Mouse (Mus musculus): Measurements from ENCODE around the gene Npvf. TPM values are rescaled to one million over a fixed set of nuclear protein-coding genes. Genes with fewer than 3 reads are reported as not detected.
A peak's percentile ranks its signal among the peaks of the same experiment; 100 is the strongest.

The Npvf gene
- polyA plus RNA-seq, 1 experiment: not detected

- Histone ChIP-seq H3K27me3 (ENCODE audit: control insufficient read depth, insufficient read depth, low read length) (no peaks in the 10 kb centered on the region), H3K4me1 (ENCODE audit: control insufficient read depth, insufficient read depth, insufficient read length) (no peaks in the 10 kb centered on the region), H3K4me3 (ENCODE audit: extremely low read depth, insufficient read depth, insufficient read length) (no peak overlapping the region), H3K36me3 (ENCODE audit: control insufficient read depth, insufficient read depth, low read length) (no peaks in the 10 kb centered on the region), H3K27ac (ENCODE audit: insufficient read depth, low read length) (no peak overlapping the region)
- DNase-seq (ENCODE audit: low read depth in 1 of 2, low spot score in 2 of 2): peak in 1 of 2 experiments; percentile 9
- TF ChIP-seq POLR2A (IDR thresholded peaks at IDR 0.05; ENCODE audit: low read depth, low read length) (no peak), CTCF (IDR thresholded peaks at IDR 0.05; ENCODE audit: extremely low read depth, insufficient read depth, insufficient read length, insufficient replicate concordance) (peak; percentile 82; the same call in 1 of the 2 replicates)
- WGBS: 30% methylated on average over 8 of the region's 8 CpGs
Observed at GRCm38 (mm10) chr6:50678826-50679485, 24.7 kb upstream of the Npvf start.

- 91% methylated on average over 3 of the region's 3 CpGs for WGBS
- Histone ChIP-seq H3K27ac (ENCODE audit: insufficient read depth, low read length) (no peak overlapping the region), H3K4me3 (ENCODE audit: extremely low read depth, insufficient read depth, insufficient read length) (no peak overlapping the region), H3K36me3 (ENCODE audit: control insufficient read depth, insufficient read depth, low read length) (no peaks in the 10 kb centered on the region), H3K27me3 (ENCODE audit: control insufficient read depth, insufficient read depth, low read length) (no peaks in the 10 kb centered on the region), H3K4me1 (ENCODE audit: control insufficient read depth, insufficient read depth, insufficient read length) (no peaks in the 10 kb centered on the region)
- DNase-seq (ENCODE audit: low read depth in 1 of 2, low spot score in 2 of 2): no peak
- no peak for TF ChIP-seq POLR2A (IDR thresholded peaks at IDR 0.05; ENCODE audit: low read depth, low read length)
- no peak for TF ChIP-seq CTCF (IDR thresholded peaks at IDR 0.05; ENCODE audit: extremely low read depth, insufficient read depth, insufficient read length, insufficient replicate concordance)
Observed at GRCm38 (mm10) chr6:50671191-50671590, 17.0 kb upstream of the Npvf start.

DNA sequence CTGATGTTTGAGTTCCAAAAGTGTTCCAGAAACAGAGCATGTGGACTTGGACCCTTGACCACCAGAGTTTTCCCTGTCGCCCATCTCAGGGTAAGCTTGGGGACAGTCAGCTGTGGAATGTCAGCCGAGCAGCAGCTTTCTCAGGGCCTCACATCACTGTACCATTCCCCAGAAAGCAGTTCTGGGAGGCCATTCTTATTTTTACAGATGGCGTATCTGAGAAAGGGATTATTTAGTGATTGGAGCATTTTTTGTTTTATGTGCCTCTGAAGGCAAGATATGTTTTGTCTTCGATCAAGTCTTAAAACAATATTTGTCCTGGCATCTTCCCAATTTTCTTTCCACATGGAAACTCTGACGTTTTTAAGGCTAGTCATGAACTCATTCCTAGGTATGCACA is 12.7 kb upstream of the Npvf start:
- H3K4me1 ChIP-seq (ENCODE audit: control insufficient read depth, insufficient read depth, insufficient read length): no peaks in the 10 kb centered on the region
- 84% methylated on average over 5 of the region's 5 CpGs for WGBS
- DNase-seq (ENCODE audit: low read depth in 1 of 2, low spot score in 2 of 2): no peak
- H3K36me3 ChIP-seq (ENCODE audit: control insufficient read depth, insufficient read depth, low read length): no peaks in the 10 kb centered on the region
- no peaks in the 10 kb centered on the region for H3K27me3 ChIP-seq (ENCODE audit: control insufficient read depth, insufficient read depth, low read length)
- TF ChIP-seq CTCF (IDR thresholded peaks at IDR 0.05; ENCODE audit: extremely low read depth, insufficient read depth, insufficient read length, insufficient replicate concordance) (no peak), POLR2A (IDR thresholded peaks at IDR 0.05; ENCODE audit: low read depth, low read length) (no peak)
- H3K27ac ChIP-seq (ENCODE audit: insufficient read depth, low read length): no peak overlapping the region
- H3K4me3 ChIP-seq (ENCODE audit: extremely low read depth, insufficient read depth, insufficient read length): no peak overlapping the region

DNA sequence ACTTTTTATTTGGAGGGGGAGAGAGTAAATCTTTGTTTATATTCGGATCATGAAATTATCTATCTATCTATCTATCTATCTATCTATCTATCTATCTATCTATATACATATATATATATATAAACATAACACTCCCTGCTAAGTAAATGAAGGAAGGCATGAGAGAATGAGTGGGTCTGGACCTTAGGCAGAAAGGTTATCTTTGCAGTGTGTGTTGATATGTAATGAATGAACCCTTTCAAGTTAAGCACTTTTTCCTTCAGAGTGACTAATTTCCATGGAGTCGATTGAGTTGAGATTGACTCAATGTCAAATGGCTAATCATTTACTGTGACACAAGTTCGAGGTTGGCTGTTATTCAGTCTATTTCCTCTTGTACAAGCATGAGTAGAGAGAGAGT is 10.8 kb upstream of the Npvf start:
- no peak overlapping the region for H3K27ac ChIP-seq (ENCODE audit: insufficient read depth, low read length)
- WGBS: 78% methylated on average over 3 of the region's 3 CpGs
- DNase-seq (ENCODE audit: low read depth in 1 of 2, low spot score in 2 of 2): no peak
- no peak overlapping the region for H3K4me3 ChIP-seq (ENCODE audit: extremely low read depth, insufficient read depth, insufficient read length)
- H3K27me3 ChIP-seq (ENCODE audit: control insufficient read depth, insufficient read depth, low read length): no peaks in the 10 kb centered on the region
- TF ChIP-seq CTCF (IDR thresholded peaks at IDR 0.05; ENCODE audit: extremely low read depth, insufficient read depth, insufficient read length, insufficient replicate concordance) (no peak), POLR2A (IDR thresholded peaks at IDR 0.05; ENCODE audit: low read depth, low read length) (no peak)
- no peaks in the 10 kb centered on the region for H3K36me3 ChIP-seq (ENCODE audit: control insufficient read depth, insufficient read depth, low read length)
- H3K4me1 ChIP-seq (ENCODE audit: control insufficient read depth, insufficient read depth, insufficient read length): no peaks in the 10 kb centered on the region

DNA sequence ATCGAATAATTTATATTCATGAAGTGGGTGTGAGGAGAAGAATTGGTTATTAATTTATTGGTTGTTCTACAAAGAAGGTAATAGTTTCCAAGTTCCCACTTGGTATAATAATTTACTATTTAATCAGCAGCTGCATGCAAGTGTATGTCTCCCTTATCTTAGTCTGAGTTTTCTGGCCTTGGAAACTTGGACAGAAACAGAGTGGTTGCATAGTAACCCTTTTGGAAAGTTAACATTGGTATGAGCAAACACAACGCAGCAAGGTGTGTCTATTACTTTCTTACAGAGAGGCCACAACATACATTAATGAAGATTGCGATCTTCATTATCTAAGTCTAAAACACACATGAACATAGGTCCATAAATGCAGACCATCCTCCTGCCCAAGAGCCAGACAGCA is 10.0 kb upstream of the Npvf start:
- Histone ChIP-seq H3K4me3 (ENCODE audit: extremely low read depth, insufficient read depth, insufficient read length) (no peak overlapping the region), H3K27me3 (ENCODE audit: control insufficient read depth, insufficient read depth, low read length) (no peaks in the 10 kb centered on the region), H3K36me3 (ENCODE audit: control insufficient read depth, insufficient read depth, low read length) (no peaks in the 10 kb centered on the region), H3K4me1 (ENCODE audit: control insufficient read depth, insufficient read depth, insufficient read length) (no peaks in the 10 kb centered on the region), H3K27ac (ENCODE audit: insufficient read depth, low read length) (no peak overlapping the region)
- WGBS: 88% methylated on average over 3 of the region's 3 CpGs
- no peak for TF ChIP-seq CTCF (IDR thresholded peaks at IDR 0.05; ENCODE audit: extremely low read depth, insufficient read depth, insufficient read length, insufficient replicate concordance)
- no peak for TF ChIP-seq POLR2A (IDR thresholded peaks at IDR 0.05; ENCODE audit: low read depth, low read length)
- no peak for DNase-seq (ENCODE audit: low read depth in 1 of 2, low spot score in 2 of 2)

DNA sequence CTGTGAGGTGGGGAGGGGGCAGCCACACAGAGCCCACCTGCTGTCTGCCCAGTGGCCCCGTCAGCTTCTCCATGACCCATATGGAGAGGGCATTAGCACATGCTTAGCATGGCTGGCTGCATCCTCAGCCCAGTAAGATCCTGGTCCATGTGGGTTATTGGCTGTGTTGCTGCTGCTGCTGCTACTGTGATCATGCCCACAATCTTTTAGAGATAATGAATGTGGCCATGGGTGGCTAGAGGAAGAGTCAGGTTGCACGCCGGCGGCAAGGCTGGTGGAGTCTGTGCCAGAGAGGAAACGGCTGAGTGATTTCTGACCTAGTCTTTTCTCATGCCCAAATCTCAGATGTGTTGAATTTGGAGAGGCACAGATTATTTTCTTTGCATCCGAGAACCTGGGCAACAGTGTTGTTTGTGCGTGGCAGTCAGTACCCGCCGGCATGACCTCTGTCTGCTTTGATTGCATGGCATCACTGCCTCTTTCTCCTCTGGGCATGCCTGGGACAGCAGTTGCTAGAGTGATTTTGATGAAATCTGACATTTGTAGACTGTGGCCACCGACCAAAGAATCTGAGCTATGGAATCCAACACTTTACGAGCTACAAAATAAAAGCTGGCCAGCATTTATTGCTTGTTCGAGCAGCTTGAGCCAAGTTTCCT is 8.8 kb upstream of the Npvf start:
- WGBS: 76% methylated on average over 12 of the region's 12 CpGs
- no peak overlapping the region for H3K4me3 ChIP-seq (ENCODE audit: extremely low read depth, insufficient read depth, insufficient read length)

GRCm38 (mm10) chr6:50661729-50662128 is 7.5 kb upstream of the Npvf start:
- TF ChIP-seq CTCF (IDR thresholded peaks at IDR 0.05; ENCODE audit: extremely low read depth, insufficient read depth, insufficient read length, insufficient replicate concordance) (no peak), POLR2A (IDR thresholded peaks at IDR 0.05; ENCODE audit: low read depth, low read length) (no peak)
- Histone ChIP-seq H3K36me3 (ENCODE audit: control insufficient read depth, insufficient read depth, low read length) (no peaks in the 10 kb centered on the region), H3K4me3 (ENCODE audit: extremely low read depth, insufficient read depth, insufficient read length) (no peak overlapping the region), H3K27me3 (ENCODE audit: control insufficient read depth, insufficient read depth, low read length) (no peaks in the 10 kb centered on the region), H3K4me1 (ENCODE audit: control insufficient read depth, insufficient read depth, insufficient read length) (no peaks in the 10 kb centered on the region), H3K27ac (ENCODE audit: insufficient read depth, low read length) (no peak overlapping the region)
- no peak for DNase-seq (ENCODE audit: low read depth in 1 of 2, low spot score in 2 of 2)
- WGBS: 73% methylated on average over 7 of the region's 7 CpGs

More for the DNA sequence above, 8.8 kb upstream of the Npvf start:
- Histone ChIP-seq H3K4me1 (ENCODE audit: control insufficient read depth, insufficient read depth, insufficient read length) (no peaks in the 10 kb centered on the region), H3K36me3 (ENCODE audit: control insufficient read depth, insufficient read depth, low read length) (no peaks in the 10 kb centered on the region), H3K27ac (ENCODE audit: insufficient read depth, low read length) (no peak overlapping the region), H3K27me3 (ENCODE audit: control insufficient read depth, insufficient read depth, low read length) (no peaks in the 10 kb centered on the region)
- no peak for DNase-seq (ENCODE audit: low read depth in 1 of 2, low spot score in 2 of 2)
- TF ChIP-seq POLR2A (IDR thresholded peaks at IDR 0.05; ENCODE audit: low read depth, low read length) (no peak), CTCF (IDR thresholded peaks at IDR 0.05; ENCODE audit: extremely low read depth, insufficient read depth, insufficient read length, insufficient replicate concordance) (no peak)
